Mouse (Mus musculus): ENCODE results near the gene Cox10. TPM values are rescaled to one million over a fixed set of nuclear protein-coding genes. Genes with fewer than 3 reads are reported as not detected.

Gene Cox10
- 1 to 10 TPM; 7.1 to 9.1 TPM for total RNA-seq (2023)

GRCm38 (mm10) chr11:64078956-64079726 lies at the start of gene Cox10:
TSS of gene Cox10 (minus strand) at chr11:64079468.

GRCm38 (mm10) chr11:63922091-63922621 lies 157.1 kb downstream of the Cox10 start, which contains the start of gene Hs3st3b1:
TSS of gene Hs3st3b1 (minus strand) at chr11:63922290.

Other genes with a start within 250 kb of the Cox10 start
- under 1 TPM; 0.20 to 0.29 TPM for gene Hs3st3b1, start 157.2 kb downstream of the Cox10 start, total RNA-seq (2023)